Mouse (Mus musculus) embryonic stem cell, embryonic (primary cell): Measurements from ENCODE around the gene Olfr597.
"Not testable (repeated sequence)": the region's sequence is repeated elsewhere in the genome, so short reads cannot be mapped to it uniquely, and the experiment has no call there.

Source experiments
- CTCF ChIA-PET, 4 experiments: fragments of 300-600 bp in 2 of 4; fragments of 350-600 bp in 2 of 4; sonication (Branson Sonifier 250); formaldehyde crosslinking; loops; one replicate each; lab custom pipeline; 2022; ENCODE audit warnings: inconsistent platforms in 2 of 4; lab: Charles Lee
- POLR2A ChIA-PET, 4 experiments: fragments of 300-600 bp in 2 of 4; fragments of 350-600 bp in 2 of 4; sonication (Branson Sonifier 250); formaldehyde crosslinking; loops; one replicate each; lab custom pipeline; 2022; ENCODE audit warnings: antibody characterized with exemption in 4 of 4, inconsistent platforms in 1 of 4; lab: Charles Lee

Olfr597 gene

GRCm38 (mm10) chr7:103316015-103316414 is at the start of gene Olfr597:
Olfr597 (plus strand) TSS chr7:103316315.
- POLR2A ChIA-PET, CTCF ChIA-PET: not testable (repeated sequence)

GRCm38 (mm10) chr7:103305348-103305747 is 10.8 kb upstream of the Olfr597 start, which contains the start of gene Olfr596:
Olfr596 (plus strand) TSS chr7:103305648.
- CTCF ChIA-PET, POLR2A ChIA-PET: not testable (repeated sequence)

- CTCF ChIA-PET = no interaction called here
These were observed 7.2 kb downstream of the Olfr597 start, which contains the start of gene Olfr598 for GRCm38 (mm10) chr7:103323268-103323667. Olfr598 (plus strand) TSS chr7:103323568.

GRCm38 (mm10) chr7:103335617-103336016 is 19.5 kb downstream of the Olfr597 start, which contains the start of gene Olfr599:
Olfr599 (plus strand) TSS chr7:103335917.
- ChIA-PET POLR2A (no interaction called here), CTCF (interaction anchor here in 1 of 4 experiments (1.1 kb wide), 1 partner anchor 471 kb away, joined by 3 read pairs; no protein-coding TSS in a partner anchor)

More at GRCm38 (mm10) chr7:103323268-103323667, 7.2 kb downstream of the Olfr597 start, which contains the start of gene Olfr598:
- POLR2A ChIA-PET = no interaction called here

GRCm38 (mm10) chr7:103349569-103349968 is 33.5 kb downstream of the Olfr597 start, which contains the start of gene Olfr600:
Olfr600 (minus strand) TSS chr7:103349669.
- POLR2A ChIA-PET = no interaction called here

GRCm38 (mm10) chr7:103362555-103362954 is 46.4 kb downstream of the Olfr597 start, which contains the start of gene Olfr601:
Olfr601 (minus strand) TSS chr7:103362655.
- ChIA-PET CTCF (no interaction called here), POLR2A (no interaction called here)

More at GRCm38 (mm10) chr7:103349569-103349968, 33.5 kb downstream of the Olfr597 start, which contains the start of gene Olfr600:
- CTCF ChIA-PET = no interaction called here
